In the genomic region with DNA sequence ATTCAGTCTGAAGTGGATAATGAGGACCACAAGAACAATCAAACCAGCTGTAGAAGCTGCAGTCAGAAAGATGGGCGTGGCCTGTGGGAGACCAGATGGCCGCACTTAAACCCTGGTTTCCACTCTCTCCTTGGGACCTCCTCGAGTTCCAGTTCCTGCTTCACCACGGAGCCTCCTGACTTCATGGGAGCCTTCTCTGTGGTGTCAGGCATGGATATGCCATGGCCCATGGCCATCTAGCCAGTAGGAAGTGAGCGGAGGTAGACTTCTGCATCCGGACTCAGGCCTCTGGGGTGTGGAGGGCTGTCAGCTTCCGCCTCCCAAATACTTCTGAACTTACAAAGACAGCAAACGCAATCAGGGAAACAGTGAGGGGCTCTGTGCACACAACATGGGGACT, we compare ENCODE assay signal across 9 mouse cellular contexts.
DNase-seq lines count a peak whose midpoint lies in the region; ATAC-seq and TF ChIP-seq lines count a peak whose summit lies in the region.
"Had no signal": no experiment of that assay in that cellular context is flagged by ENCODE, and none has a peak within 500 bp of the region (broad histone marks: within the 10 kb centered on the region; RNA-seq: fewer than 3 reads in every experiment).

No protein-coding gene starts in this region.

- no peaks in the 10 kb centered on the region for H3K9me3 ChIP-seq in lung, embryonic 16.5 days (ENCODE audit: control insufficient read depth, low read length)
- no peaks in the 10 kb centered on the region for H3K9me3 ChIP-seq in kidney, embryonic 16.5 days (ENCODE audit: low read length)

- no peak overlapping the region; the same call in 1 of the 2 replicates for H3K4me2 ChIP-seq in lung, embryonic 16.5 days (ENCODE audit: low read depth, low read length)
- no peak overlapping the region for H3K4me2 ChIP-seq in kidney, embryonic 16.5 days (replicated peaks; ENCODE audit: low read depth, low read length)

- no peak for TF ChIP-seq POLR2A in thymus, adult 2 months (IDR thresholded peaks at IDR 0.05; ENCODE audit: control insufficient read depth, extremely low read depth, insufficient read depth, low read length, poor library complexity)

- no peaks in the 10 kb centered on the region for H3K36me3 ChIP-seq in lung, embryonic 16.5 days (ENCODE audit: control insufficient read depth, insufficient read depth, low read length)
- H3K36me3 ChIP-seq in thymus, adult 2 months (ENCODE audit: control insufficient read depth, insufficient read depth, low read length) = no peaks in the 10 kb centered on the region
- no peaks in the 10 kb centered on the region for H3K36me3 ChIP-seq in kidney, embryonic 16.5 days (ENCODE audit: insufficient read depth, low read length)

- WGBS in lung, embryonic 16.5 days = 76% methylated on average over 8 of the region's 8 CpGs
- 6% methylated on average over 8 of the region's 8 CpGs for WGBS in thymus, adult 2 months
- WGBS in kidney, embryonic 16.5 days = 78% methylated on average over 8 of the region's 8 CpGs

- intact Hi-C loops in gastrocnemius, postnatal 14 days (cut with DNase I; ENCODE audit: low total_unique reads) = no loop called here
- intact Hi-C loops in gastrocnemius, postnatal 36 days (cut with DNase I) = loop anchor here (5.0 kb wide), 1 partner anchor 120 kb away; a partner anchor contains a TSS

- no peaks in the 10 kb centered on the region for H3K27me3 ChIP-seq in lung, embryonic 16.5 days (ENCODE audit: control insufficient read depth, insufficient read depth, low read depth, low read length)
- no peaks in the 10 kb centered on the region for H3K27me3 ChIP-seq in thymus, adult 2 months (ENCODE audit: control insufficient read depth, insufficient read depth, low read length)
- H3K27me3 ChIP-seq in kidney, embryonic 16.5 days (ENCODE audit: insufficient read depth, low read length) = no peaks in the 10 kb centered on the region

- H3K4me3 ChIP-seq in lung, embryonic 16.5 days (ENCODE audit: low read length) = no peak overlapping the region
- H3K4me3 ChIP-seq in thymus, adult 2 months (ENCODE audit: control insufficient read depth, insufficient read depth, low read length) = peak overlapping the region; percentile 47
- H3K4me3 ChIP-seq in kidney, embryonic 16.5 days (ENCODE audit: low read length) = no peak overlapping the region
- H3K4me3 ChIP-seq: erythroblast, embryonic 14.5 days had no signal

- no peak for TF ChIP-seq CTCF in thymus, adult 2 months (IDR thresholded peaks at IDR 0.05; ENCODE audit: borderline replicate concordance, control insufficient read depth, extremely low read depth, insufficient read depth, low read length, poor library complexity)

- H3K27ac ChIP-seq in lung, embryonic 16.5 days (ENCODE audit: low read length) = peak overlapping the region; percentile 18; the same call in 1 of the 2 replicates
- H3K27ac ChIP-seq in thymus, adult 2 months (ENCODE audit: control insufficient read depth, insufficient read depth, low read length) = peak overlapping the region; percentile 54; the same call in 1 of the 2 replicates
- no peak overlapping the region for H3K27ac ChIP-seq in kidney, embryonic 16.5 days (ENCODE audit: low read length)

- H3K4me1 ChIP-seq in lung, embryonic 16.5 days (replicated peaks; ENCODE audit: control insufficient read depth, insufficient read depth, low read length) = peaks cover 25% of the 10 kb centered on the region
- peaks cover 37% of the 10 kb centered on the region for H3K4me1 ChIP-seq in thymus, adult 2 months (replicated peaks; ENCODE audit: control insufficient read depth, insufficient read depth, low read length)
- peaks cover 26% of the 10 kb centered on the region for H3K4me1 ChIP-seq in kidney, embryonic 16.5 days (ENCODE audit: insufficient read depth, low read length)

- ATAC-seq in granulocyte monocyte progenitor cell, adult 5-6 weeks (replicated peaks; ENCODE audit: poor library complexity, severe bottlenecking) = peak; percentile 90
- no peak for ATAC-seq in lung, embryonic 16.5 days (ENCODE audit: low read depth)
- ATAC-seq in kidney, embryonic 16.5 days (ENCODE audit: low FRiP score, low TSS enrichment) = no peak

- no peak overlapping the region for H3K9ac ChIP-seq in lung, embryonic 16.5 days (ENCODE audit: low read length)
- H3K9ac ChIP-seq in kidney, embryonic 16.5 days (replicated peaks; ENCODE audit: low read length) = no peak overlapping the region

- peak; percentile 26 for DNase-seq in gastrocnemius, postnatal 14 days
- no peak for DNase-seq in gastrocnemius, postnatal 36 days
- peak; percentile 58 for DNase-seq in CD4-positive, CD25-positive, alpha-beta regulatory T cell, adult 2 months (ENCODE audit: low read depth, low spot score)
- peak; percentile 48 for DNase-seq in thymus, adult 2 months
- DNase-seq in right cerebral cortex, postnatal 4 days = no peak

Comparison
In these comparisons a context has a peak if more than half of its experiments do, and no peak if none do; other contexts are left out.
1. DNase-seq: peak in gastrocnemius, postnatal 14 days (single experiment), CD4-positive, CD25-positive, alpha-beta regulatory T cell, adult 2 months (single experiment) and thymus, adult 2 months (single experiment); none in gastrocnemius, postnatal 36 days (0 of 2) and right cerebral cortex, postnatal 4 days (single experiment).